Mouse (Mus musculus): Measurements from ENCODE around the gene Cers3. TPM values are rescaled to one million over a fixed set of nuclear protein-coding genes. Genes with fewer than 3 reads are reported as not detected.

The Cers3 gene
- total RNA-seq (2021) = under 1 TPM; 0.21 to 0.48 TPM

- no peak for DNase-seq (ENCODE audit: low spot score in 2 of 2)
- intact Hi-C loops (cut with DNase I) = no loop called here
These were observed at the start of gene Cers3 for GRCm38 (mm10) chr7:66743377-66743781. Cers3 (plus strand) TSS chr7:66743504.

GRCm38 (mm10) chr7:66694467-66694866 is 48.8 kb upstream of the Cers3 start:
- intact Hi-C loops (cut with DNase I) = no loop called here
- DNase-seq (ENCODE audit: low spot score in 2 of 2) = no peak

- DNase-seq (ENCODE audit: low spot score in 2 of 2) = no peak
- intact Hi-C loops (cut with DNase I) = no loop called here
These were observed 40.6 kb upstream of the Cers3 start for GRCm38 (mm10) chr7:66702721-66703120.

- intact Hi-C loops (cut with DNase I) = no loop called here
- DNase-seq (ENCODE audit: low spot score in 2 of 2) = no peak
These were observed 38.7 kb upstream of the Cers3 start for GRCm38 (mm10) chr7:66704631-66705030.

GRCm38 (mm10) chr7:66711166-66711565 is 32.1 kb upstream of the Cers3 start:
- DNase-seq (ENCODE audit: low spot score in 2 of 2) = no peak
- intact Hi-C loops (cut with DNase I) = loop anchor here (2.0 to 10.0 kb wide), 3 partner anchors 128 to 924 kb away; partner anchors contain the start of gene Adamts17

- intact Hi-C loops (cut with DNase I) = no loop called here
- DNase-seq (ENCODE audit: low spot score in 2 of 2) = no peak
These were observed 18.8 kb upstream of the Cers3 start for GRCm38 (mm10) chr7:66724514-66724913.

GRCm38 (mm10) chr7:66724954-66725353 is 18.4 kb upstream of the Cers3 start:
- intact Hi-C loops (cut with DNase I) = no loop called here
- DNase-seq (ENCODE audit: low spot score in 2 of 2) = no peak

- intact Hi-C loops (cut with DNase I) = no loop called here
- DNase-seq (ENCODE audit: low spot score in 2 of 2) = no peak
These were observed 15.2 kb upstream of the Cers3 start for GRCm38 (mm10) chr7:66728072-66728471.

GRCm38 (mm10) chr7:66729232-66729631 is 14.1 kb upstream of the Cers3 start:
- DNase-seq (ENCODE audit: low spot score in 2 of 2) = no peak
- intact Hi-C loops (cut with DNase I) = no loop called here

GRCm38 (mm10) chr7:66733431-66733830 is 9.9 kb upstream of the Cers3 start:
- intact Hi-C loops (cut with DNase I) = no loop called here
- no peak for DNase-seq (ENCODE audit: low spot score in 2 of 2)

GRCm38 (mm10) chr7:66733882-66734281 is 9.4 kb upstream of the Cers3 start:
- no peak for DNase-seq (ENCODE audit: low spot score in 2 of 2)
- intact Hi-C loops (cut with DNase I) = no loop called here

- no peak for DNase-seq (ENCODE audit: low spot score in 2 of 2)
- intact Hi-C loops (cut with DNase I) = no loop called here
These were observed 8.8 kb upstream of the Cers3 start for GRCm38 (mm10) chr7:66734466-66734865.

GRCm38 (mm10) chr7:66734993-66735392 is 8.3 kb upstream of the Cers3 start:
- DNase-seq (ENCODE audit: low spot score in 2 of 2) = no peak
- intact Hi-C loops (cut with DNase I) = no loop called here

- intact Hi-C loops (cut with DNase I) = no loop called here
- no peak for DNase-seq (ENCODE audit: low spot score in 2 of 2)
These were observed 5.9 kb upstream of the Cers3 start for GRCm38 (mm10) chr7:66737418-66737817.

- intact Hi-C loops (cut with DNase I) = no loop called here
- no peak for DNase-seq (ENCODE audit: low spot score in 2 of 2)
These were observed 2.3 kb upstream of the Cers3 start for GRCm38 (mm10) chr7:66741008-66741407.

- DNase-seq (ENCODE audit: low spot score in 2 of 2) = no peak
- intact Hi-C loops (cut with DNase I) = no loop called here
These were observed 1.9 kb upstream of the Cers3 start for GRCm38 (mm10) chr7:66741412-66741811.

GRCm38 (mm10) chr7:66746972-66747371 is 3.7 kb downstream of the Cers3 start:
- intact Hi-C loops (cut with DNase I) = no loop called here
- no peak for DNase-seq (ENCODE audit: low spot score in 2 of 2)

- intact Hi-C loops (cut with DNase I) = no loop called here
- DNase-seq (ENCODE audit: low spot score in 2 of 2) = no peak
These were observed 6.7 kb downstream of the Cers3 start for GRCm38 (mm10) chr7:66749998-66750397.

- intact Hi-C loops (cut with DNase I) = no loop called here
- no peak for DNase-seq (ENCODE audit: low spot score in 2 of 2)
These were observed 10.5 kb downstream of the Cers3 start for GRCm38 (mm10) chr7:66753816-66754215.

- intact Hi-C loops (cut with DNase I) = no loop called here
- DNase-seq (ENCODE audit: low spot score in 2 of 2) = no peak
These were observed 12.3 kb downstream of the Cers3 start for GRCm38 (mm10) chr7:66755611-66756010.

- intact Hi-C loops (cut with DNase I) = no loop called here
- DNase-seq (ENCODE audit: low spot score in 2 of 2) = no peak
These were observed 26.6 kb downstream of the Cers3 start for GRCm38 (mm10) chr7:66769902-66770301.

- intact Hi-C loops (cut with DNase I) = no loop called here
- DNase-seq (ENCODE audit: low spot score in 2 of 2) = no peak
These were observed 27.4 kb downstream of the Cers3 start for GRCm38 (mm10) chr7:66770706-66771105.
